Mouse (Mus musculus): ENCODE results near the gene Dbx1. TPM values are rescaled to one million over a fixed set of nuclear protein-coding genes. Genes with fewer than 3 reads are reported as not detected.

The Dbx1 gene
- polyA plus RNA-seq, 1 experiment from 2014 or later = 168 TPM

Other genes with a start within 250 kb of the Dbx1 start
- 9.8 and 10.3 TPM in 2 replicates for gene Htatip2, start 122.3 kb upstream of the Dbx1 start, polyA plus RNA-seq (2016; fragmentation: Nextera tagmentation; extraction: Ambion mirVana)
- 81.2 and 82.3 TPM in 2 replicates for gene Prmt3, start 141.5 kb upstream of the Dbx1 start, polyA plus RNA-seq (2016; fragmentation: Nextera tagmentation; extraction: Ambion mirVana)